Mouse (Mus musculus) liver, embryonic 16.5 days (tissue): ENCODE measurements around the gene Tsr2. TPM values are rescaled to one million over a fixed set of nuclear protein-coding genes. Genes with fewer than 3 reads are reported as not detected.
A peak's percentile ranks its signal among the peaks of the same experiment; 100 is the strongest.

ENCODE experiments used
- ATAC-seq: fragments of 200-750 bp; cut with Nextera tagmentation; 2 replicates; pipeline ENCODE4 v1.8.0; 2017; ENCODE audit warnings: low read depth, mild to moderate bottlenecking, moderate number of reproducible peaks, moderate library complexity
- H3K27ac ChIP-seq: fragments of 300-500 bp; sonication (generic); 2 replicates; pipeline ENCODE4 v1.5.1; 2014; ENCODE audit warnings: mild to moderate bottlenecking, low read length
- H3K27me3 ChIP-seq: fragments of 300-500 bp; sonication (generic); 2 replicates; pipeline ENCODE4 v1.6.1; 2014; ENCODE audit warnings: low read depth, low read length, mixed read lengths; ENCODE audit not compliant: control insufficient read depth, insufficient read depth
- H3K36me3 ChIP-seq: fragments of 300-500 bp; sonication (generic); 2 replicates; pipeline ENCODE4 v1.6.1; 2014; ENCODE audit warnings: mild to moderate bottlenecking; ENCODE audit not compliant: control insufficient read depth, insufficient read depth
- H3K4me1 ChIP-seq: fragments of 300-500 bp; sonication (generic); 2 replicates; pipeline ENCODE4 v1.6.1; 2014; ENCODE audit warnings: low read depth, low read length, mixed read lengths; ENCODE audit not compliant: control insufficient read depth
- H3K4me2 ChIP-seq: fragments of 300-500 bp; sonication (generic); 2 replicates; pipeline ENCODE4 v1.6.1; 2014; ENCODE audit warnings: low read depth, low read length, mixed read lengths
- H3K4me3 ChIP-seq: fragments of 300-500 bp; sonication (generic); 2 replicates; pipeline ENCODE4 v1.5.1; 2014; ENCODE audit warnings: low read depth, mild to moderate bottlenecking, low read length
- H3K9ac ChIP-seq: fragments of 300-500 bp; sonication (generic); 2 replicates; pipeline ENCODE4 v1.6.1; 2014; ENCODE audit warnings: low read depth, low read length
- H3K9me3 ChIP-seq: fragments of 300-500 bp; sonication (generic); replicated peaks from 2 replicates; pipeline ENCODE4 v1.6.1; 2016; ENCODE audit warnings: low read length; ENCODE audit not compliant: control insufficient read depth
- WGBS: fragments of 180-500 bp; shearing (Covaris S2); extraction: QIAGEN DNeasy Blood & Tissue Kit; methylation state at CpG from one replicate; pipeline ENCODE4 v1.1.7; 2014; ENCODE audit not compliant: insufficient replicate concordance; 5-methylcytosine and 5-hydroxymethylcytosine counted together
- polyA plus RNA-seq: library from polyadenylated mRNA; unstranded; fragments of >200 nt; fragmentation: Nextera tagmentation; extraction: Ambion mirVana; gene quantifications from 2 replicates; pipeline ENCODE4 v1.2.1, GENCODE M21; 2015

The Tsr2 gene
- polyA plus RNA-seq, 1 experiment from 2014 or later = 9.8 TPM

DNA sequence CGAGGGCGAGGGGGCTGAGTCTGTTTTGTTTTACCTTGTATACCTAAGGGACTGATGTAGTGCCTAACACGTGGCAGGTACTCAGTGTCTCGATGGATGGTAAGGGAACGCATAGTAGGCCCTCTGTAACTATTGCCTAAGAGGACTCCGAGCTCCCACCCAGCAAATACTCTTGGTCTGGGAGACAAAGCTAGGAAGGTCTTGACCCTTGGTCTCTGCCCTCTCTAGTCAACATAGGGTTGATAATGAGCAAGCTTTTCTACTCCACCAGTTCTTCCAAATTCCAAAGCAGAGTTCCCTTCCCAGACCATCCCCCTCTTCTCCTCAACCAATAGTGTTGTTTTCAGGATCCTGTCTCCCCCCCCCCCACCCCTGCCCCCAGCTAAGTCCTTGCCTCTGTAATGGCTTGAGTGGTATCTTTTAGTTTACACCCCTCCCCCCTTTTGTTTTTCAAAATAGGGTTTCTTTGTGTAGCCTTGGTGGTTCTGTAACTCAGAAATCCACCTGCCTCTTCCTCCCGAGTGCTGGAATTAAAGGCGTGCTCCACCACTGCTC, 46.6 kb downstream of the Tsr2 start:
- WGBS = 47% methylated on average over 8 of the region's 8 CpGs
- Histone ChIP-seq H3K27ac (no peak overlapping the region; the same call in 1 of the 2 replicates), H3K9ac (no peak overlapping the region), H3K4me1 (no peaks in the 10 kb centered on the region), H3K27me3 (peaks cover 26% of the 10 kb centered on the region), H3K9me3 (no peaks in the 10 kb centered on the region), H3K36me3 (no peaks in the 10 kb centered on the region), H3K4me3 (no peak overlapping the region), H3K4me2 (peak overlapping the region; percentile 49; the same call in 1 of the 2 replicates)
- ATAC-seq = peak; percentile 54

DNA sequence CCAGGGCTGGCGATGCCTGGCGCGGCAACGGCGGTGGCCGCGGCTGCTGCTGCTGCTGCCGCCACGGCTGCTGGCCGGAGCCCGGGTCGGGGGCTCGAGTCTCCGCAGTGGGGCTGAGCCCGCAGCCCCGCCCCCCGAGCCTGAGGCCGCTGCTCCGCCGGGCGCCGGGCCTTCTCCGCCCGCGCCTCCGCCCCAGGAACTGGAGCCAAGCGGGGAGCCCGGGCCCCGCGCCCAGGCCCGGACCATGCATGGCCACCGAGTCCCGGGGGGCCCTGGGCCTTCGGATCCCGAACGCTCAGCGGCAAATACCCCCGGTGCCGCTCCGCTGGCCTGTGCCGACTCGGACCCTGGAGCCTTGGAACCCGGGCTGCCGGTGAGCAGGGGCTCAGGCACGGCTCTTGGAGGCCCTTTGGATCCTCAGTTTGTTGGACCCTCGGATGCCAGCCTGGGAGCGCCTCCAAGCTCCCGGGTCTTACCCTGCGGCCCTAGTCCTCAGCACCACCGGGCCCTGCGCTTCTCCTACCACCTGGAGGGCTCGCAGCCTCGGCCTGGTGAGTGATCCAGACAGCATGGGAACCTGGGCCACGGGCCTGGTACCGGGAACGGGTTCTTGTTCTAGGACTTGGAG, 48.8 kb downstream of the Tsr2 start:
- no peaks in the 10 kb centered on the region for H3K4me1 ChIP-seq
- H3K27ac ChIP-seq = no peak overlapping the region
- H3K4me3 ChIP-seq = peak overlapping the region; percentile 57
- peak overlapping the region; percentile 47; the same call in 1 of the 2 replicates for H3K9ac ChIP-seq
- no peaks in the 10 kb centered on the region for H3K9me3 ChIP-seq
- WGBS = 29% methylated on average over 42 of the region's 56 CpGs
- ATAC-seq = peak; percentile 58
- no peaks in the 10 kb centered on the region for H3K36me3 ChIP-seq
- H3K4me2 ChIP-seq = peak overlapping the region; percentile 49
- H3K27me3 ChIP-seq = peaks cover 26% of the 10 kb centered on the region

DNA sequence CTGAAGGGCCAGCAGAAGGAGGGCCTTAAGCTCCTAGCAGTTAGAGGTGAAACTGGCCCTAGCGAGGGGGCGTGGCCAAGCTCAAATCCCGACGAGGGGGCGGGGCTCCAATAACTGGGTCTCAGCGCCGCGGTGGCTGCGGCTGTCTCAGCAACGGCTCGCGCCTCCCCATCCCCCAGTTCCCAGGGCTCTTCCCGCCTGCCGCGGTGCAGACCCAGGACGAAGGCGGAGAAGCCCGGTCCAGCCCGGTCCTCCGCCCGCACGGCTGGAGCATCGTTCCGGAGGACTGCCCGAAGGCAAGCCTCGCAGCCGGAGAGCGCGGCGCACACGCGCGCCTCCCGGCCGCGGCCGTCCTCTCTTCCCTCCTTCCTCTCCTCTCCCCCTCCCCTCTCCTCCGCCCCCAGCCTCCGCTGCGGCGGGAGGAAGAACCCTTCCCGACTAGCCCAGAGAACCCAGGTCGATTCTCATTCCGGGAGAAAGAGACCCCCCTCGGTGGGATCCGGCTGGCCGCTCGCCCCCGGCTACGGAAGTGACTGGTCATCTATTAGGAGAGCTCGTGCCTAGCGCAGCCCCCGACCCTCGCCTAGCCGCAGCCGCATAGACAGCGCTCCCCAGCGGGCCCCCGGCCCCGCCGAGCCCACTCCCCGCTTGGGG, 49.4 kb downstream of the Tsr2 start:
- Histone ChIP-seq H3K9me3 (no peaks in the 10 kb centered on the region), H3K4me1 (no peaks in the 10 kb centered on the region), H3K4me2 (peak overlapping the region; percentile 49), H3K36me3 (no peaks in the 10 kb centered on the region), H3K27ac (no peak overlapping the region), H3K27me3 (peaks cover 26% of the 10 kb centered on the region), H3K4me3 (peak overlapping the region; percentile 57), H3K9ac (peak overlapping the region; percentile 47; the same call in 1 of the 2 replicates)
- WGBS = 26% methylated on average over 45 of the region's 62 CpGs
- ATAC-seq = peak; percentile 69

DNA sequence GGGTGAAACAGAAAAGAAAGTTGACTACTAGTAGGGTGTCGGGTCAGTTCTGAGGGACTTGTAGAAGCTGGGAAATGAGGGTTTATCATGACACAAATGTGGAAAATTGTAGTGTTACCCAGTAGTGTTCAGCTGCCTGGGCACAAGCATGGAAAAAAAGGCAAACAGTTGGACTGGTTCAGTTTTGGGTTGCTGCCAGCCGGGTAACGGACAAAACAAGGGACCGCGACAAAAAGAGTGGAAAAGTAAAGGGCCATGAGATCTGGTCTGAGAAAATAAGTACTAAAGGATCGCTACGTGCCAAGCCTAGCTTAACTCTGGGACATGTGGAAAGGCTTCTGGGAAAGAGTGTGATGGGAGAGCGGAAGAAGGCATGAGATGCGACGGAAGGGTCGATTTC, 50.0 kb downstream of the Tsr2 start:
- Histone ChIP-seq H3K4me3 (no peak overlapping the region), H3K9me3 (no peaks in the 10 kb centered on the region), H3K27ac (no peak overlapping the region), H3K36me3 (no peaks in the 10 kb centered on the region), H3K9ac (no peak overlapping the region), H3K4me2 (peak overlapping the region; percentile 49; the same call in 1 of the 2 replicates), H3K4me1 (no peaks in the 10 kb centered on the region), H3K27me3 (peaks cover 26% of the 10 kb centered on the region)
- no peak for ATAC-seq
- 52% methylated on average over 11 of the region's 11 CpGs for WGBS

DNA sequence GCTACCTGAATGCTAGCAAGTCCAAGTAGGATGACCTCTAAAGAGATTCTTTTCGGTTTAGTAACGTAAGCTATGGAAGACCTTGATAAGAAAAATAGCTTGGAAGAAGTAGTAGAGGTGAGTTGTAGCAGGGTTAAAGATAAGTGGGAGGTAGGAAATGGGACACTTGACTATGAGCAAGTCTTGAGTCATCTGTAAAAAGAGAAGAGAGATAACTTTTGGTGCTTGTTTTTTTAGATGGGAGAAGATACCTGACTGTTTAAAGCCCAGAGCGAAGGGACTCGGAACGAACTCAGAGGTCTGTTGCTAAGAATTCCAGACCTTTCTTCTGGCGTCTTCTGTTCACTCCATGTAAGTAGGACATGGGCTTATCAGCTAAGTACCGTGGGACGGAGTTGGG, 50.5 kb downstream of the Tsr2 start, which contains the start of gene Fgd1:
TSS of gene Fgd1 (plus strand) at position 301 of the 400 bp plus-strand sequence.
- ATAC-seq = no peak
- H3K27me3 ChIP-seq = peaks cover 26% of the 10 kb centered on the region
- no peak within 1 kb of the TSS for H3K27ac ChIP-seq
- H3K9ac ChIP-seq = 0 out of 2 replicates have a peak within 1 kb of the TSS, but pooled peaks have one; percentile 47
- 77% methylated on average over 8 of the region's 8 CpGs for WGBS
- peak within 1 kb of the TSS; percentile 57 for H3K4me3 ChIP-seq
- no peaks in the 10 kb centered on the region for H3K4me1 ChIP-seq
- peak within 1 kb of the TSS; percentile 49 for H3K4me2 ChIP-seq
- H3K36me3 ChIP-seq = no peaks in the 10 kb centered on the region
- no peaks in the 10 kb centered on the region for H3K9me3 ChIP-seq

DNA sequence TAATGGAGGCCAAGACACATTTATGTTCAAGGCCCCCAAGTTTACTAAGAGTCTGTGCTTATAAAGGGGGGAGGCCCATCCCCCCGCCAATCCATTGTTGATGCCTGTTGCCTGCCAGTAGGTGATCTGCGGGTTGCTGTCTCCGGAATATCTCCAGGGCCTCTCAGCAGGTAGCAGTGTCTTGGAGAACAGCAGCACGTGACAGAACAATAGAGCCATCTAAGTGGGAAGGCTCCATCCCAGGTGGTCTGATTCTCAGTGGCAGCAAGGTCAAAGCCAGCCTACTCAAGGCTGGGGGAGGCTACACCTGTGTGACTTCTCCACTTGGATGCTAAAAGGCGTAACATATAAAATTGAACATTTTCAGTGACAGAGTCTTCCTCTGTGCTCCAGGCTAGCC, 55.1 kb downstream of the Tsr2 start:
- no peaks in the 10 kb centered on the region for H3K9me3 ChIP-seq
- no peak overlapping the region for H3K4me3 ChIP-seq
- H3K27me3 ChIP-seq = peaks cover 3% of the 10 kb centered on the region
- no peaks in the 10 kb centered on the region for H3K36me3 ChIP-seq
- no peak overlapping the region for H3K4me2 ChIP-seq
- no peaks in the 10 kb centered on the region for H3K4me1 ChIP-seq
- ATAC-seq = no peak
- WGBS = 54% methylated on average over 5 of the region's 5 CpGs
- no peak overlapping the region for H3K9ac ChIP-seq
- H3K27ac ChIP-seq = no peak overlapping the region

Other genes starting within 250 kb of the Tsr2 start
- 8.7 and 9.8 TPM in 2 replicates for gene Gnl3l, start 79.2 kb downstream of the Tsr2 start, polyA plus RNA-seq
- 1.8 and 2.0 TPM in 2 replicates for gene Fgd1, start 50.4 kb downstream of the Tsr2 start, polyA plus RNA-seq
- gene Wnk3, start 101.5 kb upstream of the Tsr2 start, polyA plus RNA-seq = 0.01 TPM in 2 replicates
- 0.70 and 0.91 TPM in 2 replicates for gene Fam120c, start 247.6 kb upstream of the Tsr2 start, polyA plus RNA-seq